Mouse (Mus musculus) cerebellum, adult 2 months (tissue): ENCODE data around the gene Atrnl1.

Experiments used
- CTCF ChIP-seq: fragments of 200-500 bp; IDR thresholded peaks from 2 replicates; pipeline ENCODE4 v1.5.1; 2011; ENCODE audit warnings: low read depth, mild to moderate bottlenecking, control low read depth, low read length, moderate library complexity, borderline replicate concordance; ENCODE audit not compliant: insufficient read depth
- POLR2A ChIP-seq: fragments of 200-500 bp; IDR thresholded peaks from 2 replicates; pipeline ENCODE4 v1.6.1; 2011; ENCODE audit warnings: low read length, control low read depth, borderline replicate concordance; ENCODE audit not compliant: insufficient read depth

GRCm38 (mm10) chr19:58011636-58012035 lies 400.8 kb downstream of the Atrnl1 start:
- TF ChIP-seq CTCF (no peak), POLR2A (no peak)
